Mouse (Mus musculus): Measurements from ENCODE around the gene Fgfr2. TPM values are rescaled to one million over a fixed set of nuclear protein-coding genes. Genes with fewer than 3 reads are reported as not detected.
"Not testable (repeated sequence)": the region's sequence is repeated elsewhere in the genome, so short reads cannot be mapped to it uniquely, and the experiment has no call there.

Gene Fgfr2
- polyA plus RNA-seq, 1 experiment from 2014 or later, result 11.4 TPM

- Histone ChIP-seq H3K9ac (ENCODE audit: low read depth, low read length) (no peak overlapping the region), H3K4me1 (ENCODE audit: control insufficient read depth, low read depth, low read length) (no peaks in the 10 kb centered on the region), H3K9me3 (replicated peaks; ENCODE audit: control insufficient read depth, low read length) (no peaks in the 10 kb centered on the region), H3K27ac (ENCODE audit: low read length) (no peak overlapping the region), H3K4me2 (ENCODE audit: low read depth, low read length) (no peak overlapping the region), H3K4me3 (ENCODE audit: low read depth, low read length) (no peak overlapping the region), H3K36me3 (ENCODE audit: control insufficient read depth, insufficient read depth) (no peaks in the 10 kb centered on the region), H3K27me3 (ENCODE audit: control insufficient read depth, insufficient read depth, low read depth, low read length) (no peaks in the 10 kb centered on the region)
- ATAC-seq (ENCODE audit: low read depth), result no peak
- WGBS (ENCODE audit: insufficient replicate concordance), result 51% methylated on average over 3 of the region's 3 CpGs
Measured at GRCm38 (mm10) chr7:131133181-131133580, 1990.0 kb downstream of the Fgfr2 start.

GRCm38 (mm10) chr7:131130021-131130420 is 1993.1 kb downstream of the Fgfr2 start:
- 66% methylated on average over 12 of the region's 12 CpGs for WGBS (ENCODE audit: insufficient replicate concordance)
- no peak overlapping the region for H3K9ac ChIP-seq (ENCODE audit: low read depth, low read length)
- H3K4me3 ChIP-seq (ENCODE audit: low read depth, low read length), result no peak overlapping the region
- no peak for ATAC-seq (ENCODE audit: low read depth)
- no peaks in the 10 kb centered on the region for H3K27me3 ChIP-seq (ENCODE audit: control insufficient read depth, insufficient read depth, low read depth, low read length)
- no peaks in the 10 kb centered on the region for H3K9me3 ChIP-seq (replicated peaks; ENCODE audit: control insufficient read depth, low read length)
- no peak overlapping the region for H3K4me2 ChIP-seq (ENCODE audit: low read depth, low read length)
- H3K36me3 ChIP-seq (ENCODE audit: control insufficient read depth, insufficient read depth), result no peaks in the 10 kb centered on the region
- no peaks in the 10 kb centered on the region for H3K4me1 ChIP-seq (ENCODE audit: control insufficient read depth, low read depth, low read length)
- no peak overlapping the region for H3K27ac ChIP-seq (ENCODE audit: low read length)

GRCm38 (mm10) chr7:131122210-131122807 is 2000.8 kb downstream of the Fgfr2 start:
- H3K27ac ChIP-seq (ENCODE audit: low read length), result no peak overlapping the region
- 53% methylated on average over 2 of the region's 2 CpGs for WGBS (ENCODE audit: insufficient replicate concordance)
- no peaks in the 10 kb centered on the region for H3K27me3 ChIP-seq (ENCODE audit: control insufficient read depth, insufficient read depth, low read depth, low read length)
- no peak overlapping the region for H3K4me3 ChIP-seq (ENCODE audit: low read depth, low read length)
- no peaks in the 10 kb centered on the region for H3K4me1 ChIP-seq (ENCODE audit: control insufficient read depth, low read depth, low read length)
- no peaks in the 10 kb centered on the region for H3K9me3 ChIP-seq (replicated peaks; ENCODE audit: control insufficient read depth, low read length)
- H3K36me3 ChIP-seq (ENCODE audit: control insufficient read depth, insufficient read depth), result no peaks in the 10 kb centered on the region
- ATAC-seq (ENCODE audit: low read depth), result no peak
- H3K4me2 ChIP-seq (ENCODE audit: low read depth, low read length), result no peak overlapping the region
- H3K9ac ChIP-seq (ENCODE audit: low read depth, low read length), result no peak overlapping the region

GRCm38 (mm10) chr7:131114434-131114833 is 2008.7 kb downstream of the Fgfr2 start:
- ATAC-seq (ENCODE audit: low read depth), result no peak
- no peaks in the 10 kb centered on the region for H3K9me3 ChIP-seq (replicated peaks; ENCODE audit: control insufficient read depth, low read length)
- H3K4me2 ChIP-seq (ENCODE audit: low read depth, low read length), result no peak overlapping the region
- 62% methylated on average over 2 of the region's 2 CpGs for WGBS (ENCODE audit: insufficient replicate concordance)
- H3K36me3 ChIP-seq (ENCODE audit: control insufficient read depth, insufficient read depth), result no peaks in the 10 kb centered on the region
- no peaks in the 10 kb centered on the region for H3K27me3 ChIP-seq (ENCODE audit: control insufficient read depth, insufficient read depth, low read depth, low read length)
- no peak overlapping the region for H3K9ac ChIP-seq (ENCODE audit: low read depth, low read length)
- H3K4me1 ChIP-seq (ENCODE audit: control insufficient read depth, low read depth, low read length), result no peaks in the 10 kb centered on the region
- H3K4me3 ChIP-seq (ENCODE audit: low read depth, low read length), result no peak overlapping the region
- no peak overlapping the region for H3K27ac ChIP-seq (ENCODE audit: low read length)

- Histone ChIP-seq H3K4me3 (ENCODE audit: low read depth, low read length) (no peak overlapping the region), H3K4me1 (ENCODE audit: control insufficient read depth, low read depth, low read length) (no peaks in the 10 kb centered on the region), H3K27me3 (ENCODE audit: control insufficient read depth, insufficient read depth, low read depth, low read length) (no peaks in the 10 kb centered on the region), H3K9me3 (replicated peaks; ENCODE audit: control insufficient read depth, low read length) (no peaks in the 10 kb centered on the region), H3K9ac (ENCODE audit: low read depth, low read length) (no peak overlapping the region), H3K4me2 (ENCODE audit: low read depth, low read length) (no peak overlapping the region), H3K36me3 (ENCODE audit: control insufficient read depth, insufficient read depth) (no peaks in the 10 kb centered on the region), H3K27ac (ENCODE audit: low read length) (no peak overlapping the region)
- 60% methylated on average over 6 of the region's 6 CpGs for WGBS (ENCODE audit: insufficient replicate concordance)
- no peak for ATAC-seq (ENCODE audit: low read depth)
Measured at GRCm38 (mm10) chr7:131113676-131114075, 2009.5 kb downstream of the Fgfr2 start.

GRCm38 (mm10) chr7:131112486-131112885 is 2010.7 kb downstream of the Fgfr2 start:
- H3K4me1 ChIP-seq (ENCODE audit: control insufficient read depth, low read depth, low read length), result no peaks in the 10 kb centered on the region
- H3K36me3 ChIP-seq (ENCODE audit: control insufficient read depth, insufficient read depth), result no peaks in the 10 kb centered on the region
- WGBS (ENCODE audit: insufficient replicate concordance), result 24% methylated on average over 3 of the region's 3 CpGs
- ATAC-seq (ENCODE audit: low read depth), result no peak
- H3K27ac ChIP-seq (ENCODE audit: low read length), result no peak overlapping the region
- no peak overlapping the region for H3K9ac ChIP-seq (ENCODE audit: low read depth, low read length)
- H3K4me2 ChIP-seq (ENCODE audit: low read depth, low read length), result no peak overlapping the region
- H3K27me3 ChIP-seq (ENCODE audit: control insufficient read depth, insufficient read depth, low read depth, low read length), result no peaks in the 10 kb centered on the region
- no peaks in the 10 kb centered on the region for H3K9me3 ChIP-seq (replicated peaks; ENCODE audit: control insufficient read depth, low read length)
- H3K4me3 ChIP-seq (ENCODE audit: low read depth, low read length), result no peak overlapping the region

GRCm38 (mm10) chr7:131082403-131082802 is 2040.7 kb downstream of the Fgfr2 start:
- 47% methylated on average over 9 of the region's 9 CpGs for WGBS (ENCODE audit: insufficient replicate concordance)
- H3K9ac ChIP-seq (ENCODE audit: low read depth, low read length); H3K36me3 ChIP-seq (ENCODE audit: control insufficient read depth, insufficient read depth); H3K9me3 ChIP-seq (replicated peaks; ENCODE audit: control insufficient read depth, low read length); H3K4me3 ChIP-seq (ENCODE audit: low read depth, low read length); H3K27ac ChIP-seq (ENCODE audit: low read length); H3K4me2 ChIP-seq (ENCODE audit: low read depth, low read length); H3K4me1 ChIP-seq (ENCODE audit: control insufficient read depth, low read depth, low read length); H3K27me3 ChIP-seq (ENCODE audit: control insufficient read depth, insufficient read depth, low read depth, low read length); ATAC-seq (ENCODE audit: low read depth): not testable (repeated sequence)

- Histone ChIP-seq H3K36me3 (ENCODE audit: control insufficient read depth, insufficient read depth) (no peaks in the 10 kb centered on the region), H3K9ac (ENCODE audit: low read depth, low read length) (no peak overlapping the region), H3K27ac (ENCODE audit: low read length) (no peak overlapping the region), H3K4me2 (ENCODE audit: low read depth, low read length) (no peak overlapping the region), H3K4me3 (ENCODE audit: low read depth, low read length) (no peak overlapping the region), H3K27me3 (ENCODE audit: control insufficient read depth, insufficient read depth, low read depth, low read length) (no peaks in the 10 kb centered on the region), H3K9me3 (replicated peaks; ENCODE audit: control insufficient read depth, low read length) (no peaks in the 10 kb centered on the region), H3K4me1 (ENCODE audit: control insufficient read depth, low read depth, low read length) (no peaks in the 10 kb centered on the region)
- ATAC-seq (ENCODE audit: low read depth), result no peak
- WGBS (ENCODE audit: insufficient replicate concordance), result 0% methylated on average over 1 of the region's 1 CpGs
Measured at GRCm38 (mm10) chr7:131075956-131076355, 2047.2 kb downstream of the Fgfr2 start.

GRCm38 (mm10) chr7:131074098-131074497 is 2049.1 kb downstream of the Fgfr2 start:
- not testable (repeated sequence) for H3K27ac ChIP-seq (ENCODE audit: low read length); H3K4me1 ChIP-seq (ENCODE audit: control insufficient read depth, low read depth, low read length); H3K4me2 ChIP-seq (ENCODE audit: low read depth, low read length); H3K9me3 ChIP-seq (replicated peaks; ENCODE audit: control insufficient read depth, low read length); H3K4me3 ChIP-seq (ENCODE audit: low read depth, low read length); H3K27me3 ChIP-seq (ENCODE audit: control insufficient read depth, insufficient read depth, low read depth, low read length); ATAC-seq (ENCODE audit: low read depth); H3K9ac ChIP-seq (ENCODE audit: low read depth, low read length); H3K36me3 ChIP-seq (ENCODE audit: control insufficient read depth, insufficient read depth)
- 62% methylated on average over 5 of the region's 6 CpGs for WGBS (ENCODE audit: insufficient replicate concordance)
